Mouse (Mus musculus): Measurements from ENCODE around the gene Lmntd1. TPM values are rescaled to one million over a fixed set of nuclear protein-coding genes. Genes with fewer than 3 reads are reported as not detected.

The Lmntd1 gene
- total RNA-seq (2015; ENCODE audit: low replicate concordance): not detected in 2 replicates
- not detected in 2 replicates for total RNA-seq (2017; ENCODE audit: low replicate concordance)

- ATAC-seq (replicated peaks; ENCODE audit: low FRiP score, poor library complexity, severe bottlenecking): no peak
Measured at GRCm38 (mm10) chr6:145614219-145614618, at the start of gene Lmntd1. Gene Lmntd1, minus strand, starts transcription at chr6:145614319.

- ATAC-seq (replicated peaks; ENCODE audit: low FRiP score, poor library complexity, severe bottlenecking): no peak
Measured at GRCm38 (mm10) chr6:145660943-145661342, 46.8 kb upstream of the Lmntd1 start.

GRCm38 (mm10) chr6:145659116-145659515 is 45.0 kb upstream of the Lmntd1 start:
- no peak for ATAC-seq (replicated peaks; ENCODE audit: low FRiP score, poor library complexity, severe bottlenecking)

- ATAC-seq (replicated peaks; ENCODE audit: low FRiP score, poor library complexity, severe bottlenecking): no peak
Measured at GRCm38 (mm10) chr6:145656740-145657591, 42.8 kb upstream of the Lmntd1 start.

GRCm38 (mm10) chr6:145655678-145656077 is 41.6 kb upstream of the Lmntd1 start:
- ATAC-seq (replicated peaks; ENCODE audit: low FRiP score, poor library complexity, severe bottlenecking): no peak

GRCm38 (mm10) chr6:145654062-145654836 is 40.1 kb upstream of the Lmntd1 start:
- ATAC-seq (replicated peaks; ENCODE audit: low FRiP score, poor library complexity, severe bottlenecking): no peak

GRCm38 (mm10) chr6:145653626-145654025 is 39.5 kb upstream of the Lmntd1 start:
- ATAC-seq (replicated peaks; ENCODE audit: low FRiP score, poor library complexity, severe bottlenecking): no peak

GRCm38 (mm10) chr6:145652986-145653385 is 38.9 kb upstream of the Lmntd1 start:
- no peak for ATAC-seq (replicated peaks; ENCODE audit: low FRiP score, poor library complexity, severe bottlenecking)

GRCm38 (mm10) chr6:145651976-145652375 is 37.9 kb upstream of the Lmntd1 start:
- ATAC-seq (replicated peaks; ENCODE audit: low FRiP score, poor library complexity, severe bottlenecking): no peak

- no peak for ATAC-seq (replicated peaks; ENCODE audit: low FRiP score, poor library complexity, severe bottlenecking)
Measured at GRCm38 (mm10) chr6:145640971-145641506, 26.9 kb upstream of the Lmntd1 start.

- ATAC-seq (replicated peaks; ENCODE audit: low FRiP score, poor library complexity, severe bottlenecking): no peak
Measured at GRCm38 (mm10) chr6:145638248-145638647, 24.1 kb upstream of the Lmntd1 start.

- no peak for ATAC-seq (replicated peaks; ENCODE audit: low FRiP score, poor library complexity, severe bottlenecking)
Measured at GRCm38 (mm10) chr6:145636682-145637081, 22.6 kb upstream of the Lmntd1 start.

- ATAC-seq (replicated peaks; ENCODE audit: low FRiP score, poor library complexity, severe bottlenecking): no peak
Measured at GRCm38 (mm10) chr6:145634454-145634853, 20.3 kb upstream of the Lmntd1 start.

GRCm38 (mm10) chr6:145630269-145630668 is 16.1 kb upstream of the Lmntd1 start:
- no peak for ATAC-seq (replicated peaks; ENCODE audit: low FRiP score, poor library complexity, severe bottlenecking)

GRCm38 (mm10) chr6:145623141-145623540 is 9.0 kb upstream of the Lmntd1 start:
- no peak for ATAC-seq (replicated peaks; ENCODE audit: low FRiP score, poor library complexity, severe bottlenecking)

- no peak for ATAC-seq (replicated peaks; ENCODE audit: low FRiP score, poor library complexity, severe bottlenecking)
Measured at GRCm38 (mm10) chr6:145616402-145617229, 2.5 kb upstream of the Lmntd1 start.

GRCm38 (mm10) chr6:145615666-145616210 is 1.6 kb upstream of the Lmntd1 start, which contains the start of gene Tuba3b:
Gene Tuba3b, plus strand, starts transcription at chr6:145615757.
- no peak for ATAC-seq (replicated peaks; ENCODE audit: low FRiP score, poor library complexity, severe bottlenecking)

- no peak for ATAC-seq (replicated peaks; ENCODE audit: low FRiP score, poor library complexity, severe bottlenecking)
Measured at GRCm38 (mm10) chr6:145612611-145613010, 1.5 kb downstream of the Lmntd1 start.

- no peak for ATAC-seq (replicated peaks; ENCODE audit: low FRiP score, poor library complexity, severe bottlenecking)
Measured at GRCm38 (mm10) chr6:145610901-145611300, 3.2 kb downstream of the Lmntd1 start.

Data from erythroblast, adult 5-6 weeks (primary cell).